Mouse (Mus musculus): ENCODE data around the gene Gm3625. TPM values are rescaled to one million over a fixed set of nuclear protein-coding genes. Genes with fewer than 3 reads are reported as not detected.

Gm3625 gene
- polyA plus RNA-seq (2012; rRNA removed) = not detected in 2 replicates
- not detected in 2 replicates for polyA plus RNA-seq (2014; fragmentation: Nextera tagmentation; extraction: Ambion mirVana)

GRCm38 (mm10) chr12:4592541-4593165 lies at the start of gene Gm3625, which contains the start of gene Itsn2:
TSS of gene Gm3625 (minus strand) at chr12:4592927.
TSS of gene Itsn2 (plus strand) at chr12:4592638.
- Histone ChIP-seq H3K4me1 (ENCODE audit: control insufficient read depth, insufficient read depth, low read length) (peaks cover 8% of the 10 kb centered on the region), H3K36me3 (ENCODE audit: control insufficient read depth, insufficient read depth, low read length) (no peaks in the 10 kb centered on the region), H3K4me2 (replicated peaks; ENCODE audit: low read depth, low read length, severe bottlenecking) (peak within 1 kb of the TSS; percentile 77), H3K27me3 (ENCODE audit: control insufficient read depth, insufficient read depth, low read length) (no peaks in the 10 kb centered on the region), H3K9ac (ENCODE audit: low read depth, low read length, severe bottlenecking) (peak within 1 kb of the TSS; percentile 94), H3K9me3 (ENCODE audit: control insufficient read depth, low read length) (no peaks in the 10 kb centered on the region), H3K27ac (replicated peaks; ENCODE audit: low read depth, low read length) (peak within 1 kb of the TSS; percentile 81), H3K4me3 (replicated peaks; ENCODE audit: low read length) (peak within 1 kb of the TSS; percentile 66)
- TF ChIP-seq POLR2A (IDR thresholded peaks at IDR 0.05; ENCODE audit: borderline replicate concordance, extremely low read depth, insufficient read depth, insufficient read length) = no peak
- ATAC-seq (ENCODE audit: low FRiP score, low read depth) (peak; percentile 87), DNase-seq (ENCODE audit: low spot score) (peak; percentile 61)
- under 1% methylated on average over 18 of the region's 49 CpGs for WGBS

- Histone ChIP-seq H3K27ac (replicated peaks; ENCODE audit: low read depth, low read length) (no peak overlapping the region), H3K4me1 (ENCODE audit: control insufficient read depth, insufficient read depth, low read length) (no peaks in the 10 kb centered on the region), H3K36me3 (ENCODE audit: control insufficient read depth, insufficient read depth, low read length) (peaks cover 49% of the 10 kb centered on the region), H3K4me2 (replicated peaks; ENCODE audit: low read depth, low read length, severe bottlenecking) (no peak overlapping the region), H3K9ac (ENCODE audit: low read depth, low read length, severe bottlenecking) (no peak overlapping the region), H3K27me3 (ENCODE audit: control insufficient read depth, insufficient read depth, low read length) (no peaks in the 10 kb centered on the region), H3K9me3 (ENCODE audit: control insufficient read depth, low read length) (no peaks in the 10 kb centered on the region), H3K4me3 (replicated peaks; ENCODE audit: low read length) (no peak overlapping the region)
- no peak for TF ChIP-seq POLR2A (IDR thresholded peaks at IDR 0.05; ENCODE audit: borderline replicate concordance, extremely low read depth, insufficient read depth, insufficient read length)
- 90% methylated on average over 1 of the region's 1 CpGs for WGBS
- no peak for ATAC-seq (ENCODE audit: low FRiP score, low read depth)
- DNase-seq (ENCODE audit: low spot score) = no peak
These were observed 48.0 kb upstream of the Gm3625 start for GRCm38 (mm10) chr12:4640737-4641136.

GRCm38 (mm10) chr12:4638438-4638837 lies 45.7 kb upstream of the Gm3625 start:
- H3K36me3 ChIP-seq (ENCODE audit: control insufficient read depth, insufficient read depth, low read length) = peaks cover 64% of the 10 kb centered on the region
- WGBS = 88% methylated on average over 1 of the region's 1 CpGs

GRCm38 (mm10) chr12:4632957-4633356 lies 40.2 kb upstream of the Gm3625 start:
- Histone ChIP-seq H3K9ac (ENCODE audit: low read depth, low read length, severe bottlenecking) (no peak overlapping the region), H3K27ac (replicated peaks; ENCODE audit: low read depth, low read length) (no peak overlapping the region), H3K36me3 (ENCODE audit: control insufficient read depth, insufficient read depth, low read length) (peaks cover 69% of the 10 kb centered on the region), H3K27me3 (ENCODE audit: control insufficient read depth, insufficient read depth, low read length) (no peaks in the 10 kb centered on the region), H3K4me3 (replicated peaks; ENCODE audit: low read length) (no peak overlapping the region), H3K9me3 (ENCODE audit: control insufficient read depth, low read length) (no peaks in the 10 kb centered on the region), H3K4me1 (ENCODE audit: control insufficient read depth, insufficient read depth, low read length) (no peaks in the 10 kb centered on the region), H3K4me2 (replicated peaks; ENCODE audit: low read depth, low read length, severe bottlenecking) (no peak overlapping the region)
- no peak for TF ChIP-seq POLR2A (IDR thresholded peaks at IDR 0.05; ENCODE audit: borderline replicate concordance, extremely low read depth, insufficient read depth, insufficient read length)
- no peak for ATAC-seq (ENCODE audit: low FRiP score, low read depth)
- WGBS = 93% methylated on average over 8 of the region's 8 CpGs
- no peak for DNase-seq (ENCODE audit: low spot score)

More at GRCm38 (mm10) chr12:4638438-4638837, 45.7 kb upstream of the Gm3625 start:
- no peak overlapping the region for H3K4me2 ChIP-seq (replicated peaks; ENCODE audit: low read depth, low read length, severe bottlenecking)
- H3K9me3 ChIP-seq (ENCODE audit: control insufficient read depth, low read length) = no peaks in the 10 kb centered on the region
- no peak overlapping the region for H3K9ac ChIP-seq (ENCODE audit: low read depth, low read length, severe bottlenecking)
- no peaks in the 10 kb centered on the region for H3K4me1 ChIP-seq (ENCODE audit: control insufficient read depth, insufficient read depth, low read length)
- H3K4me3 ChIP-seq (replicated peaks; ENCODE audit: low read length) = no peak overlapping the region
- DNase-seq (ENCODE audit: low spot score) (no peak), ATAC-seq (ENCODE audit: low FRiP score, low read depth) (no peak)
- no peaks in the 10 kb centered on the region for H3K27me3 ChIP-seq (ENCODE audit: control insufficient read depth, insufficient read depth, low read length)
- TF ChIP-seq POLR2A (IDR thresholded peaks at IDR 0.05; ENCODE audit: borderline replicate concordance, extremely low read depth, insufficient read depth, insufficient read length) = no peak
- H3K27ac ChIP-seq (replicated peaks; ENCODE audit: low read depth, low read length) = no peak overlapping the region

- TF ChIP-seq POLR2A (IDR thresholded peaks at IDR 0.05; ENCODE audit: borderline replicate concordance, extremely low read depth, insufficient read depth, insufficient read length) = no peak
- Histone ChIP-seq H3K9ac (ENCODE audit: low read depth, low read length, severe bottlenecking) (no peak overlapping the region), H3K4me1 (ENCODE audit: control insufficient read depth, insufficient read depth, low read length) (no peaks in the 10 kb centered on the region), H3K4me3 (replicated peaks; ENCODE audit: low read length) (no peak overlapping the region), H3K27ac (replicated peaks; ENCODE audit: low read depth, low read length) (no peak overlapping the region), H3K36me3 (ENCODE audit: control insufficient read depth, insufficient read depth, low read length) (no peaks in the 10 kb centered on the region; the same call in 1 of the 2 replicates), H3K27me3 (ENCODE audit: control insufficient read depth, insufficient read depth, low read length) (no peaks in the 10 kb centered on the region), H3K9me3 (ENCODE audit: control insufficient read depth, low read length) (no peaks in the 10 kb centered on the region), H3K4me2 (replicated peaks; ENCODE audit: low read depth, low read length, severe bottlenecking) (no peak overlapping the region)
- DNase-seq (ENCODE audit: low spot score) (no peak), ATAC-seq (ENCODE audit: low FRiP score, low read depth) (no peak)
- WGBS = 69% methylated on average over 1 of the region's 1 CpGs
These were observed 31.5 kb upstream of the Gm3625 start for GRCm38 (mm10) chr12:4624201-4624600.
